Mouse (Mus musculus): ENCODE results near the gene Aarsd1.
"Not testable (repeated sequence)": the region's sequence is repeated elsewhere in the genome, so short reads cannot be mapped to it uniquely, and the experiment has no call there.

Aarsd1 gene

GRCm38 (mm10) chr11:101446860-101447259 is 29.4 kb upstream of the Aarsd1 start:
- DNase-seq = not testable (repeated sequence)

GRCm38 (mm10) chr11:101446319-101446718 is 28.9 kb upstream of the Aarsd1 start:
- DNase-seq = no peak

- DNase-seq = no peak
These were observed 25.3 kb upstream of the Aarsd1 start for GRCm38 (mm10) chr11:101442760-101443159.

- peak; percentile 94 to 99 for DNase-seq
These were observed 24.8 kb upstream of the Aarsd1 start, which contains the start of gene Rpl27 for GRCm38 (mm10) chr11:101442127-101442693. Rpl27 (plus strand) TSS chr11:101442298.

- DNase-seq = not testable (repeated sequence)
These were observed 24.2 kb upstream of the Aarsd1 start for GRCm38 (mm10) chr11:101441450-101442126.

GRCm38 (mm10) chr11:101438006-101438405 is 20.6 kb upstream of the Aarsd1 start:
- not testable (repeated sequence) for DNase-seq

- no peak for DNase-seq
These were observed 19.5 kb upstream of the Aarsd1 start for GRCm38 (mm10) chr11:101436916-101437315.

GRCm38 (mm10) chr11:101435831-101436230 is 18.4 kb upstream of the Aarsd1 start:
- DNase-seq = no peak

- DNase-seq = peak; percentile 64 to 66
These were observed 16.0 kb upstream of the Aarsd1 start for GRCm38 (mm10) chr11:101433396-101433795.

GRCm38 (mm10) chr11:101431327-101431726 is 13.9 kb upstream of the Aarsd1 start:
- no peak for DNase-seq

GRCm38 (mm10) chr11:101426165-101426564 is 8.8 kb upstream of the Aarsd1 start:
- DNase-seq = no peak

GRCm38 (mm10) chr11:101424925-101425813 is 7.8 kb upstream of the Aarsd1 start, which contains the start of the genes Rundc1 and Ptges3l:
Rundc1 (plus strand) TSS chr11:101425085.
Ptges3l (minus strand) TSS chr11:101425333.
- peak; percentile 98 for DNase-seq

GRCm38 (mm10) chr11:101424105-101424851 is 6.9 kb upstream of the Aarsd1 start, which contains the start of gene Gm27029:
Gm27029 (minus strand) TSS chr11:101424796.
- peak in 1 of 2 experiments; percentile 21 for DNase-seq

GRCm38 (mm10) chr11:101420148-101420547 is 2.7 kb upstream of the Aarsd1 start:
- DNase-seq = no peak

GRCm38 (mm10) chr11:101419610-101420009 is 2.2 kb upstream of the Aarsd1 start:
- DNase-seq = no peak

GRCm38 (mm10) chr11:101418991-101419390 is 1.6 kb upstream of the Aarsd1 start:
- no peak for DNase-seq

- DNase-seq = no peak
These were observed 848 bp downstream of the Aarsd1 start for GRCm38 (mm10) chr11:101416433-101417100.

- DNase-seq = no peak
These were observed 2.1 kb downstream of the Aarsd1 start for GRCm38 (mm10) chr11:101415306-101415705.

- peak; percentile 56 to 64 for DNase-seq
These were observed 22.3 kb downstream of the Aarsd1 start for GRCm38 (mm10) chr11:101395110-101395509.

- no peak for DNase-seq
These were observed 35.6 kb downstream of the Aarsd1 start for GRCm38 (mm10) chr11:101381817-101382216.

- DNase-seq = no peak
These were observed 38.5 kb downstream of the Aarsd1 start for GRCm38 (mm10) chr11:101378926-101379325.

- DNase-seq = not testable (repeated sequence)
These were observed 39.2 kb downstream of the Aarsd1 start for GRCm38 (mm10) chr11:101378196-101378595.

All from cerebellum, adult 18-20 months (tissue).